Mouse (Mus musculus) spleen, adult 18-20 months (tissue): ENCODE data around the gene Gpr152.

ENCODE experiments used
- DNase-seq, 2 experiments: peaks; one replicate each; pipeline ENCODE4 v3.0.0; 2022; ENCODE audit warnings: mixed read lengths in 2 of 2

Gpr152 gene

GRCm38 (mm10) chr19:4175368-4175947, 35.9 kb downstream of the Gpr152 start, which contains the start of gene Carns1:
Gene Carns1, minus strand, starts transcription at chr19:4175479.
- no peak for DNase-seq

GRCm38 (mm10) chr19:4180411-4180810, 40.8 kb downstream of the Gpr152 start:
- no peak for DNase-seq

GRCm38 (mm10) chr19:4181892-4182291, 42.3 kb downstream of the Gpr152 start:
- DNase-seq = peak; percentile 60 to 66

GRCm38 (mm10) chr19:4183689-4184088, 44.1 kb downstream of the Gpr152 start:
- no peak for DNase-seq

DNA sequence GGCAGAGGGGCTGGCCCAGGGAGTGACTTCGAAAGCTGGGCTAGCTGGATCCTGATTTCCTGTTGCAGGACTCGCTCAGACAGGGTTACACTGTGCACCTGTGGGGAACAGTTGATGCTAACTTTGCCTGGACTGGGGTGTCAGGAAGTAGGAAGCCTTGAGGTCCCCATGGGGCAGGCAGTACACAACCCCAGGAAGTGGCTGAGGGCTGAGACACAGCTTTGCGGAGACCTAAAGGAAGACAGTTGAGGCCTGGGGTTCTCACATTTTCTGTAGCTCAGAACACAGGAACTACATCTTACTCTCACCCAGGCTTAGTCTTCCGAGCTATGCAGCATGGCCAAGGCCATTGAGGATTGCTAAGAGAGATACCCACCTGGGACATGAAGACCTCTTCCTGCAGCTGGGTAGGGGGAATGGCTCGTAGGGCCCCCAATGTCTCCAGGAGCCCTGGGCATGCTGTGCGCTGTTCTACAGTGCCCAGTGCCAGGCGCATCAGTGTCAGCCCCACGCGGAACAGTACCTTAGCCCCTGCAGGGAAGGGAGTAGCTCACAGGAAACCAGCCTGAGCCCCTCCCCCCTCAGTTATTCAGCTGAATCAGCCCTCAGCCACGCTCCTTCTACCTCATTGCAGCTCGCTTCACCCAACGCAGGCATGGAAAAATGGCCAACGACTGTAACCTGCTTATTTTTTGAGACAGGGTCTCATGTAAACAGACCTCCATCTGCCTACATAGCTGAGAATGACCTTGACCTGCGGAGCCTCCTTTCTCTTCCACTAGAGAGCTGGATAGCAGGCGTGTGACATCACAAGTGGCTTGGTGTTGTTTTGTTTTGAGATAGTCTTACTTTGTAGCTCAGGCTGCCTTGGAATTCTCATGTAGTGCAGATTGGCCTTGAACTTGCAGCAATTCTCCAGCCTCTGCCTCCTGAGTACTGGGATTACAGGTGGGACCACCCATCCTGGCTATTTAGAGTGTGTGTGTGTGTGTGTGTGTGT, 45.7 kb downstream of the Gpr152 start:
- DNase-seq = peak; percentile 72 to 73

DNA sequence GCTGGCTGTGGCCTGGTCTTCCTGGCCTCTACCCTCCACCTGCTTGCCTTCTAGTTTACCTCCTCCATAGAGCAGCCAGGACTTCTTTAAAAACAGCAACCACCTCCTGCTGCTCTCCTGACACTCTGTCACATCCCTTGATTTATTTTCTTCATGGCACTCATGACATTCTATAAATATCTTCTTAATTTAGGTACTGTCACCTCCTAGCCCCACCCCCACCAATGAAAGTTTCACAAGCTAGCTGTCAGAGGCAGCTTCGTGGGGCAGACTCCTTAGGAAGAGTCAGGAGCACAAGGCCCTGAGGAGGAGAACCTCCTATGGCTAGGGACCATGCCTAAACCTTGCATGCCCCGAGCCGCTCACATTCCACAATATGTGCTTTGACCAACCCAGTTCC, 47.7 kb downstream of the Gpr152 start:
- DNase-seq = no peak

- DNase-seq = no peak
Observed at GRCm38 (mm10) chr19:4189051-4189620, 49.5 kb downstream of the Gpr152 start.

GRCm38 (mm10) chr19:4190831-4191334, 51.3 kb downstream of the Gpr152 start, which contains the start of gene Tbc1d10c:
Gene Tbc1d10c, minus strand, starts transcription at chr19:4191284.
- peak; percentile 83 to 88 for DNase-seq

DNA sequence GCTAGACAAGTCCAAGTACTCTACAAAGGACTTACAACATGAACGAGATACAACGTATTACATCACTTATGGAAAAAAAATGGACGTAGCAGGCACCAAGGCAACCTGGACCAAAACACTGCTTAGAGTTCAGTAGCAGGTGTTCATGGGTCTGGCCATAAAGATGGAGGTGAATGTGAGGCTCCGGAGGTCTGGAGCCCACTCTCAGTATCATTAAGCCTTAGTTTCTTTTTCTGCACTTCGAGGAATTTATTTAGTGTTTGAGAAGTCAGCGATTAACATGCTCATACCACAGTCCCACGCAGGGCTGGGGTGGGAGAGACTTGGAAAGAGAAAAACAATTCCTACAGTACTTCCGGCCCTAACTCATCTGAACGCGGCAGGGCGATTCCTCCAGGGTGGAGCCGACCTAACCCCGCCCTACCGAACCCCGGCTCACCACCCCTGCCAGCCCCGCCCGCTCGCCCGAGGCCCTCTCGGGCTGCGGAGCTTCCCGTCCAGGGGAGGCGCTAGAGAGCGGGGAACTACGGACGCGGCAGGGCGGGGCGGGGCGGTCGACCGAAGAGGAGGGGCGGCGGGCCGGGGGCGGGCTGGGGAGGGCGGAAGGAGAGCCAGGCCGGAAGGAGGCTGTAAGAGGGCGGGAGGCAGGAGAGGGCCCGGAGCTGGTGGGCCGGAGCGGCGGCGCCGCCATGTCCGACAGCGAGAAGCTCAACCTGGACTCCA, 52.1 kb downstream of the Gpr152 start, which contains the start of gene Ppp1ca:
Gene Ppp1ca, plus strand, starts transcription at position 538 of the 723 bp plus-strand sequence.
- DNase-seq = peak; percentile 95 to 97

- DNase-seq = no peak
Observed at GRCm38 (mm10) chr19:4192251-4192985, 52.8 kb downstream of the Gpr152 start.

DNA sequence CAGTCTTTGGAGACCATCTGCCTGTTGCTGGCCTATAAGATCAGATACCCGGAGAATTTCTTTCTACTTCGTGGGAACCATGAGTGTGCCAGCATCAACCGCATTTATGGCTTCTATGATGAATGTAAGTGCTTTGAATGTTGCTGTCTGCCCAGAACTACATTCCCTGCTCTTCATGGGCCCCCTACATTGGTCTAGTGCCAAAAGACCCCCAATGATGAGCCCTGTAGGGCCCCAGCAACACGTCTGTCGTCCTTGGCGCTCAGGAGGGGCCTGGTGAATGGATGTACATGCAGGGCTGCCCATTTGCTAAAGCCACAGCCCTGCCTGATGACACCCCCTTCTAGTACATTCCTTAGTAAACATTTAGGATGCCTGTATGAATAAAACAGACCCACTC, 53.5 kb downstream of the Gpr152 start:
- DNase-seq = no peak

DNA sequence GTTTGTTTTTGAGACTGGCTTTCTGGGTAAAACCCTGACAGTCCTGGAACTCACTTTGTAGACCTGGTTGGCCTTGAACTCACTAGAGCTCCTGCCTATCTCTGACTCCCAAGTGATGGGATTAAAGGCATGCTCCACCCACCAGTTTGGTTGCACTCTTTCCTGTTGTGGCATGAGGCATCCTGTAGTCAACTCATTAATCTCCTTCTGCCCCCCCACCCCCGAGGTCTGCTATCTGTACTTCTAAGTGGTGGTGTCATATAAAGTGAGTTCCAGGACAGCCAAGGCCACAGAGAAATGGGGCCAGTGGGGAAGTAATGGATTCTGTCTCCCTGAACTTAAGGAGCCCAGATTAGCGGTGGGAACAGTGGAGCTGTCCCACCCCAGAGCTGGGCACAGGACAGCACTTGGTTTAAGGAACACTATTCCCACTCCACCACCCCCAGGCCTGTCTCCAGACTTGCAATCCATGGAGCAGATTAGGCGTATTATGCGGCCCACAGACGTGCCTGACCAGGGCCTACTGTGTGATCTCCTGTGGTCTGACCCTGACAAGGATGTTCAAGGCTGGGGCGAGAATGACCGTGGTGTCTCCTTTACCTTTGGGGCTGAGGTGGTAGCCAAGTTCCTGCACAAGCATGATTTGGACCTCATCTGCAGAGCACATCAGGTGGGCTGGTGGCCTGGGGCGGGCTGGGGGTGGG, 54.6 kb downstream of the Gpr152 start:
- no peak for DNase-seq

- no peak for DNase-seq
Observed at GRCm38 (mm10) chr19:4194776-4195650, 55.4 kb downstream of the Gpr152 start.
